Mouse (Mus musculus) liver, adult 2 months (tissue): ENCODE measurements around the gene Upk3a. TPM values are rescaled to one million over a fixed set of nuclear protein-coding genes. Genes with fewer than 3 reads are reported as not detected.

ENCODE experiments used
- DNase-seq: peaks from one replicate; pipeline ENCODE4 v3.0.0-alpha.2; 2011; ENCODE audit warnings: low read depth, low spot score; ENCODE audit errors: extremely low read depth
- H3K27ac ChIP-seq: fragments of 200-500 bp; replicated peaks from 2 replicates; pipeline ENCODE4 v1.5.1; 2012; ENCODE audit warnings: low read depth, mild to moderate bottlenecking, control low read depth, inconsistent platforms, low read length; ENCODE audit not compliant: insufficient read depth
- H3K27me3 ChIP-seq: fragments of 200-500 bp; 2 replicates; pipeline ENCODE4 v1.6.1; 2012; ENCODE audit warnings: mild to moderate bottlenecking, moderate library complexity, low read length, inconsistent platforms; ENCODE audit not compliant: control insufficient read depth, insufficient read depth
- H3K36me3 ChIP-seq: fragments of 200-500 bp; 2 replicates; pipeline ENCODE4 v1.6.1; 2012; ENCODE audit warnings: low read length, inconsistent platforms; ENCODE audit not compliant: control insufficient read depth, insufficient read depth
- H3K4me1 ChIP-seq: fragments of 200-500 bp; 2 replicates; pipeline ENCODE4 v1.6.1; 2011; ENCODE audit warnings: low read length; ENCODE audit not compliant: control insufficient read depth, insufficient read depth
- H3K4me3 ChIP-seq: fragments of 200-500 bp; 2 replicates; pipeline ENCODE4 v1.5.1; 2011; ENCODE audit warnings: low read depth, mild to moderate bottlenecking, control low read depth, low read length, moderate library complexity; ENCODE audit not compliant: insufficient read depth
- H3K79me2 ChIP-seq: fragments of 200-500 bp; 2 replicates; pipeline ENCODE4 v1.6.1; 2012; ENCODE audit warnings: inconsistent platforms, mild to moderate bottlenecking, low read length, moderate library complexity; ENCODE audit not compliant: control insufficient read depth, insufficient read depth
- H3K9ac ChIP-seq: fragments of 200-500 bp; 2 replicates; pipeline ENCODE4 v1.6.1; 2012; ENCODE audit warnings: low read depth, mild to moderate bottlenecking, control low read depth, inconsistent platforms, low read length
- CTCF ChIP-seq: fragments of 200-500 bp; IDR thresholded peaks from 2 replicates; pipeline ENCODE4 v1.5.1; 2011; ENCODE audit warnings: low read depth, low read length, control low read depth
- POLR2A ChIP-seq: fragments of 200-500 bp; IDR thresholded peaks from 2 replicates; pipeline ENCODE4 v1.6.1; 2011; ENCODE audit warnings: low read length, control low read depth; ENCODE audit not compliant: insufficient read depth; ENCODE audit errors: extremely low read depth
- WGBS: fragments of 180-500 bp; shearing (Covaris S2); methylation state at CpG from one replicate; pipeline ENCODE4 v1.1.7; 2018; 5-methylcytosine and 5-hydroxymethylcytosine counted together
- polyA plus RNA-seq: library from polyadenylated mRNA; depleted of rRNA; stranded (reverse); fragments of >200 nt; gene quantifications from 2 replicates; pipeline ENCODE4 v1.2.3, GENCODE M21; 2012
- total RNA-seq: library from RNA; depleted of rRNA; stranded (reverse); fragments of >200 nt; gene quantifications from 2 replicates; pipeline ENCODE4 v1.2.3, GENCODE M21; 2014

Gene Upk3a
- total and polyA plus RNA-seq, 2 experiments = not detected

DNA sequence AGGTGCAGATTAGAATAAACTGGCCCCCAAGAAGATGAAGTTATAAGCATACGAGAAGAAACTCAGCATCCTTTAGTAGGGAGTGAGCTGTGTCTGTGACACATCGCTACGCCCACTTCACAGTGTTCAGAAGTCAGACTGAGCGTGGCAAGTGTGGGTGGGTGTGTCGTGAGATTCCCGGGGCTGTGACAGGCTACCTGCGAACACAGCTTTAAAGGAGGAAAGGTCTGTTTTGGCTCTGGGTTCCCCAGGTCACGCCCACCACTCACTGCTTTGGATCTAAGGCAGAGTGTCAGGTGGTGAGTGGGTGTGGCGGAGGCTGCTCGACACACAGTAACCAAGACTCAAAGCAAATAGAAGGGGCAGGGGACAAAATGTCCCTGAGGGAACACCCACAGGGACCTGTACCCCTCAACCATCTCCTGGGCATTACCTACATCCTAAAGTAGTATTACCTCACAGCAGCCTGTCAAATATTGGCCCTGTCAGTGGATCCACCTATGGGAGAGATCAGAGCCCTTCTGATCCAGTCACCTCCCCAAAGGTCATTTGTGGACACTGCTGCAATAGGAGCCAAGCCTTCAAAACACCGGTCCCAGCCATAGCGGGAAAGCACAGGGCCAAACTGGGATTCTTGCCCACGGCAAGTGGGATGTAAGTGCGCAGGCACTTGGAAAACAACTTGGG is 19.0 kb upstream of the Upk3a start:
- Histone ChIP-seq H3K9ac (no peak overlapping the region), H3K79me2 (no peaks in the 10 kb centered on the region), H3K4me1 (no peaks in the 10 kb centered on the region), H3K36me3 (no peaks in the 10 kb centered on the region), H3K27ac (no peak overlapping the region), H3K4me3 (no peak overlapping the region), H3K27me3 (no peaks in the 10 kb centered on the region)
- TF ChIP-seq CTCF (no peak), POLR2A (no peak)
- DNase-seq = no peak
- WGBS = 55% methylated on average over 14 of the region's 14 CpGs

DNA sequence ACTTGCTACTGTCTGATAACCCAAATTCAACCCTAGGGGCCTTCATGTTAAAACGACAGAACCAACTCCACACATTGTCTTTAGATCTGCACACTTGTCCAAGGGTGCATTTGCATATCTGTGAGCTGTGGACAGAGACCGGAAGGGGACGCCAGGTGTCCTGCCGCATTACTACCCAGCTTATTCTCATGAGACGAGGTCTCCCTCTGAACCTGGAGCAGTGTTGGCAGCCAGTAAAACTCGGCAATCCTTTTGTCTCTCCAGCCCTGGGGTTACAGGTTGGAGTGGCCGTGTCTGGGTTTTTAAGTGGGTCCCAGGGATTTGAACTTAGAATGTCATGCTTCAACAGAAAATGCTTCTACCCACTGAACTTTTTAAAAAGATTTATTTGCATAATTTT is 17.0 kb upstream of the Upk3a start:
- DNase-seq = no peak
- H3K27me3 ChIP-seq = no peaks in the 10 kb centered on the region
- no peak overlapping the region for H3K4me3 ChIP-seq
- no peaks in the 10 kb centered on the region for H3K79me2 ChIP-seq
- TF ChIP-seq CTCF = no peak
- TF ChIP-seq POLR2A = no peak
- H3K36me3 ChIP-seq = no peaks in the 10 kb centered on the region
- H3K27ac ChIP-seq = no peak overlapping the region
- no peak overlapping the region for H3K9ac ChIP-seq
- no peaks in the 10 kb centered on the region for H3K4me1 ChIP-seq
- WGBS = 81% methylated on average over 7 of the region's 7 CpGs

DNA sequence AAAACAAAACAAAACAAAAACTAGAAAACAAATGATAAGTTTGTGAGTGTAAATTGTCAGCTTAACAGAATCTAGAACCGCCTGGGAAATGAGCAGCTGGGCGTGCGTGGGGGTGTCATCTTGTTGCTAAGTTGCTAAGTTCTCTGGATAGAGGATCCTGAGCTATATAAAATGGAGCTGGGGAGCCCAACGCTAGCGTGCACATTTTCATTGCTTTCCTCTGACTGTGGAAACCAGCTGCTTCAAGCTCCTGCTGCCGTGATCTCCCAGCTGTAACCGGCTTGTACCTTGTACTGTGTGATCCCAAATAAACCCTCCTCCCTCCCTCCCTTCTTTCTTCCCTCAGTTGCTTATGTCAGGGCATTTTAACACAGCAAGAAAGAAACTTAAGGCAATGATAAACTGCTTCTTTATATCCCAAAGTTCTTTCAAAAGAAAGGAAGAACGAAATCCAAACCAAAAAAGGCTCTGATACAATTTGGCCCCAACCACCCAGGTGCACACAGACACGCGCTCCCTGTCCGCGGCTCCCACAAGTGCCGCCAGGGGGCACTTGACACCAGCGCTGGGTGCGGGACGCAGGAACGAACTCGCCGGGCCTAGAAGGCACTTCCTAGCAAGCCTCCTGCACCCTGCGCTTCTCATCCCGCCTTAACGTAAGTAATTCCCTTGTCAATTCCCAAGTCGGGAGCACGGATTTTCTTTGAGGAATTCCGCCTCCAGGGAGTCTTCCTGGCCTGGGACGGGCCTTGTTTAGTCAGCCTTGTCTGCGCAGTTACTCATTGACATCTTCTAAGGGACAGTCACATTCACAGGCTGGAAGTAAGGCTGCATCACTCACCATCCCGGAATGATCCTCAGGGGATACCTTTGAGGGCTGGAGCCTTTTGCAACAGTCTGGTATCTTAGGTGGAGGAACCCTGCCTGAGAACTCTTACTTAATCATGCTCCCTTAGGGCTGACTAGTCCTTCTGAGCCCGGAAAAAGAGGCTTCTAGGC is 15.7 kb upstream of the Upk3a start:
- Histone ChIP-seq H3K9ac (no peak overlapping the region), H3K27ac (no peak overlapping the region), H3K4me1 (no peaks in the 10 kb centered on the region), H3K79me2 (no peaks in the 10 kb centered on the region), H3K27me3 (no peaks in the 10 kb centered on the region), H3K36me3 (no peaks in the 10 kb centered on the region), H3K4me3 (no peak overlapping the region)
- peak; percentile 94 for TF ChIP-seq CTCF
- TF ChIP-seq POLR2A = no peak
- peak; percentile 26 for DNase-seq
- 19% methylated on average over 29 of the region's 29 CpGs for WGBS

DNA sequence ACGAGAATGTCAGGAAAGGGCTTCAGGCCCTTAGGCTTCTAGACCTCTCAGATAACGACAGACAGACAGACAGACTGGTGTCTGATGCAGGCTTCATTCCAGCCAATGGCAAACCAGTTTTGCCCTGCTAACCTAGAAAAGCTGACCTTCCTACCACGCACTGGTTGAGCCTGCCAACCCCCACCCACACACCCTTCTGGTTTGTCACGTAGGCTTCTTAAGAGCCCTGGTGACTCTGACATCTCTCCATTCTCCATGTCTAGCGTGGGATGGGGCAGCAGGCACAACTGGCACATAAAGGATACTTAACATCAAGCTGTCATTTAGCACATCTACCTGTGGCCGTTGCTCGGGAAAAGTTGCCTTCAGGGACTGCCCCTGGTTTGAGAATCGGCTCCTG is 7.3 kb upstream of the Upk3a start:
- WGBS = 78% methylated on average over 8 of the region's 8 CpGs
- Histone ChIP-seq H3K27me3 (no peaks in the 10 kb centered on the region), H3K4me1 (no peaks in the 10 kb centered on the region), H3K36me3 (no peaks in the 10 kb centered on the region), H3K79me2 (no peaks in the 10 kb centered on the region), H3K9ac (no peak overlapping the region), H3K4me3 (no peak overlapping the region), H3K27ac (no peak overlapping the region)
- no peak for DNase-seq
- TF ChIP-seq POLR2A (no peak), CTCF (no peak)

DNA sequence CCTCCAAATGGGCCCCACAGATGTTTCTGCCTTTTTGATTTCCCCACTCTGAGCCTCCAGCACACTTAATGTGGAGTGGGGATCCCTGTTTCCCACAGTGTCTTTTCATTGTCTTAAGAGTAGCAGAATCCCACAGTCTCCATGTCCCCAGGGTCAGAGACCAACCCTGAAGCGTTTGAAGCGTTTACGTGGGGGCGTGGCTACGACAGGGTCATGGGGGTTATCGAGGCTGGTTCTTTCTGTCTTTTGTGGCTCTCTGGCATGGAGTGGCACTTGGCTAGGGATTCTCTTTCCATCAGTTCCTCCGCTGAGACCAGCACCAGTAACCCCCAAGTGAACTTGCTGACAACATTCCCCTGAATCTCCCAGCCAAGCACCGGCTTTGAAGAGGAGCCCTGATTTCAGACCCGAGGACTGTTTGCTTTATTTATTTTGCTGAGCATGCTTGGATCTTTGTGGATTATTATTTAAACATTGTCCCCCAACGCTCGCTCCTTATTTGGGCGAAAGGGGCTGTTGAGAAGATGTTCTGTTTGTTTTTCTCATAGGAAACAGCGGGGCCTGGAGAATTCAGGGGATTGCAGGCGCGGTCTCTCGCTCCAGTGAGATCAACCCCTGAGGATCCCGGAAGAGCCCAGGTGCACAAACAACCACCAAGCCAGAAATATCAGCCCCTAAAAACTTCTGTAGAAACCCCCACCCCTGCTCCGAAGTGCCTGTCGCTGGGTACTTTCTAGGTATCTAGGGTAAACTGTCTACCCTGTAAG is 4.9 kb upstream of the Upk3a start:
- Histone ChIP-seq H3K27ac (no peak overlapping the region), H3K4me3 (no peak overlapping the region)
- DNase-seq = peak; percentile 10

More for the DNA sequence above, 4.9 kb upstream of the Upk3a start:
- peaks cover 13% of the 10 kb centered on the region for H3K27me3 ChIP-seq
- TF ChIP-seq POLR2A (no peak), CTCF (no peak)
- H3K79me2 ChIP-seq = no peaks in the 10 kb centered on the region
- WGBS = 23% methylated on average over 19 of the region's 19 CpGs
- no peaks in the 10 kb centered on the region for H3K36me3 ChIP-seq
- no peak overlapping the region for H3K9ac ChIP-seq
- H3K4me1 ChIP-seq = no peaks in the 10 kb centered on the region
